ENCODE assay signal across 8 mouse cellular contexts in the genomic region with DNA sequence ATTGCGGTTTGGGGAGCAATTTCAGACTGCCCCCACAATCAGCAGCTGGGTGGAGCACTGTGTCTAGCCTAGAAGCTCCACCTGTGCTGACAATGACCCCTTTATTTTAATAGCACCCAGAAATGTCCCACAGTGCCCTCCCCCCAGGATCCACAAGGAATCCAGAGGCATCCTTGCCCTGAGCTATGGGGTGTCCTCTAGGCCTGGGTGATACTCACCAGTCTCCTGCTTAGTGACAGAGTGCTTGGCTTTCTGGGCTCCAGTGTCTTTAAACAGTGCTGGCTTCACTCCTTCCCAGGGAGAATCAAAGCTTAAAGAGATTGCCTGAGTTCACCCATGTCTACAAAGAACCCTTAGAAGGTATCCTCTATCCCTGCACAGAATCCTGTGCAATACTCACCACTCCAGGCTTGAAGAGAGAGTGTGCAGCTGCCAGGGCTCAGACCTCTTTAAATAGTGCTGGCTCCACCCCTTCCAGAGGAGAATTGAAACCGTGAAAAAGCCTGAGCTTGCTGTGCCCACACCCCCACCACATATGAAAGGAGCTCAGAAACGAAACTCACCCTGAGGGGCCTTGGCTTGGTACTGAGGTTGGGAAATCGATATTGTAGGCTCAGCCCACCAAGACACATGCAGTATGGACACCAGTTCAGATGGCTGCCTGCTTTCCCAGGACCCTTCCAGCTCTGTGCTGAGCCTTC. TPM values are rescaled to one million over a fixed set of nuclear protein-coding genes. Genes with fewer than 3 reads are reported as not detected.
A peak's percentile ranks its signal among the peaks of the same experiment; 100 is the strongest.
DNase-seq lines count a peak whose midpoint lies in the region; ATAC-seq lines count a peak whose summit lies in the region.

A gene (minus strand): TSS at position 427 of the 701 bp plus-strand sequence.

- H3K4me3 ChIP-seq in kidney, embryonic 16.5 days (ENCODE audit: low read length): no peak within 1 kb of the TSS

- no peaks in the 10 kb centered on the region; the same call in 1 of the 2 replicates for H3K9me3 ChIP-seq in kidney, embryonic 16.5 days (ENCODE audit: low read length)

- no peak within 1 kb of the TSS for H3K9ac ChIP-seq in kidney, embryonic 16.5 days (replicated peaks; ENCODE audit: low read length)

- no peak within 1 kb of the TSS for H3K27ac ChIP-seq in kidney, embryonic 16.5 days (ENCODE audit: low read length)

- H3K4me2 ChIP-seq in kidney, embryonic 16.5 days (replicated peaks; ENCODE audit: low read depth, low read length): no peak within 1 kb of the TSS

- no peak for DNase-seq in kidney, adult 11 months
- DNase-seq in natural killer cell, adult 2 months (ENCODE audit: low spot score in 2 of 2): no peak
- DNase-seq in right cerebral cortex, postnatal 25 days: no peak
- DNase-seq in urinary bladder, postnatal 25 days (ENCODE audit: low spot score): no peak

- 0 out of 2 replicates have a peak, but pooled peaks have one; percentile 49 for ATAC-seq in kidney, embryonic 16.5 days (ENCODE audit: low FRiP score, low TSS enrichment)
- ATAC-seq in activated CD4-positive, CD25-positive, alpha-beta regulatory T cell, adult 4 months: peak; percentile 82
- ATAC-seq in inflammation-experienced regulatory T-cells, adult 6 months: peak; percentile 86
- ATAC-seq in monocyte, adult 5-6 weeks (replicated peaks; ENCODE audit: insufficient number of reproducible peaks, low FRiP score, low TSS enrichment, poor library complexity, severe bottlenecking): peak; percentile 67

- no peaks in the 10 kb centered on the region for H3K36me3 ChIP-seq in kidney, embryonic 16.5 days (ENCODE audit: insufficient read depth, low read length)

- no peaks in the 10 kb centered on the region for H3K27me3 ChIP-seq in kidney, embryonic 16.5 days (ENCODE audit: insufficient read depth, low read length)

- 29% methylated on average over 4 of the region's 4 CpGs for WGBS in kidney, embryonic 16.5 days

- no peaks in the 10 kb centered on the region for H3K4me1 ChIP-seq in kidney, embryonic 16.5 days (ENCODE audit: insufficient read depth, low read length)

RNA-seq across cellular contexts. Expression of the gene that starts here (rescaled TPM):
- polyA plus RNA-seq in kidney, embryonic 16.5 days (2015; fragmentation: Nextera tagmentation; extraction: Ambion mirVana): 0.24 TPM in 1 of 2 replicates, not detected in the other
- 1 to 10 TPM; 8.3 to 8.7 TPM for polyA plus RNA-seq in activated CD4-positive, CD25-positive, alpha-beta regulatory T cell, adult 4 months (2017; shearing (Covaris generic))
- polyA plus RNA-seq in inflammation-experienced regulatory T-cells, adult 6 months (2017; shearing (Covaris generic)): 10 to 100 TPM in 1 of 3 experiments, 1 to 10 TPM in 2; 3.7 to 10.8 (median 7.2) TPM
- 49.8 to 87.2 TPM (median 71.7 TPM) in 3 replicates for total RNA-seq in monocyte, adult 5-6 weeks (2017)

Comparison
In these comparisons a context has a peak if more than half of its experiments do, and no peak if none do; other contexts are left out.
1. Peak in ATAC-seq in kidney, embryonic 16.5 days; RNA of the gene not detected or under 1 TPM.